Mouse (Mus musculus): ENCODE measurements around the gene Ociad2. TPM values are rescaled to one million over a fixed set of nuclear protein-coding genes. Genes with fewer than 3 reads are reported as not detected.
A peak's percentile ranks its signal among the peaks of the same experiment; 100 is the strongest.

Ociad2 gene
- polyA plus RNA-seq, 1 experiment = not detected

DNA sequence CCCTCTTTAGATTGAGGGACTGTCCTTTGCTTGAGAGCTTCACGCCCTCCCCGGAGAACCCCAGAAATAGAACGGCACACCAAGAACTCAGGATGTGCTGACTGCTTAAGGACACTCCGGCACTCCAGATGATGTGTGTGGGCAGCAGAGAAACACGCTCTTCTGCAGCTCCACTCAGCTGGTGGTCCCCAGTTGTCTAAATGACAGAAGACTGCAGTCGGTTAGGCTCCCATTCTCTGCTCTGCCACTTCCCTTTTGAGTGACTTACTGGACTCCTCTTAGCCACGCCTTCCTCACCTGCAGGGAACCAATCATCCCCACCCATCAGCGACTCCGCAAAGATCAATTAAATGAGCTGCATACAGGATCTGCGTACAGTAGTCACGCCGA lies 18.9 kb upstream of the Ociad2 start:
- H3K4me3 ChIP-seq (replicated peaks) = peak overlapping the region; percentile 25
- H3K9me3 ChIP-seq (ENCODE audit: control insufficient read depth, low read length) = no peaks in the 10 kb centered on the region
- H3K36me3 ChIP-seq (ENCODE audit: control insufficient read depth) = no peaks in the 10 kb centered on the region
- peaks cover 77% of the 10 kb centered on the region for H3K4me1 ChIP-seq (ENCODE audit: control insufficient read depth)
- TF ChIP-seq TAL1 (IDR thresholded peaks at IDR 0.05; ENCODE audit: low read length) = no peak
- no peak for TF ChIP-seq GATA1 (IDR thresholded peaks at IDR 0.05; ENCODE audit: low read length)
- H3K27me3 ChIP-seq (ENCODE audit: control insufficient read depth) = peaks cover 32% of the 10 kb centered on the region

GRCm38 (mm10) chr5:73359134-73359751 lies 18.4 kb upstream of the Ociad2 start:
- TF ChIP-seq GATA1 (IDR thresholded peaks at IDR 0.05; ENCODE audit: low read length) = no peak
- TF ChIP-seq TAL1 (IDR thresholded peaks at IDR 0.05; ENCODE audit: low read length) = no peak
- H3K27me3 ChIP-seq (ENCODE audit: control insufficient read depth) = peaks cover 32% of the 10 kb centered on the region
- H3K9me3 ChIP-seq (ENCODE audit: control insufficient read depth, low read length) = no peaks in the 10 kb centered on the region
- peaks cover 77% of the 10 kb centered on the region for H3K4me1 ChIP-seq (ENCODE audit: control insufficient read depth)
- H3K36me3 ChIP-seq (ENCODE audit: control insufficient read depth) = no peaks in the 10 kb centered on the region
- peak overlapping the region; percentile 25 for H3K4me3 ChIP-seq (replicated peaks)

GRCm38 (mm10) chr5:73355393-73355792 lies 14.6 kb upstream of the Ociad2 start:
- TF ChIP-seq TAL1 (IDR thresholded peaks at IDR 0.05; ENCODE audit: low read length) (peak; percentile 73), GATA1 (IDR thresholded peaks at IDR 0.05; ENCODE audit: low read length) (peak; percentile 78)
- Histone ChIP-seq H3K27me3 (ENCODE audit: control insufficient read depth) (peaks cover 24% of the 10 kb centered on the region), H3K36me3 (ENCODE audit: control insufficient read depth) (no peaks in the 10 kb centered on the region), H3K9me3 (ENCODE audit: control insufficient read depth, low read length) (no peaks in the 10 kb centered on the region), H3K4me1 (ENCODE audit: control insufficient read depth) (peaks cover 80% of the 10 kb centered on the region), H3K4me3 (replicated peaks) (no peak overlapping the region)

GRCm38 (mm10) chr5:73353978-73354377 lies 13.2 kb upstream of the Ociad2 start:
- peaks cover 70% of the 10 kb centered on the region for H3K4me1 ChIP-seq (ENCODE audit: control insufficient read depth)
- H3K9me3 ChIP-seq (ENCODE audit: control insufficient read depth, low read length) = no peaks in the 10 kb centered on the region
- TF ChIP-seq TAL1 (IDR thresholded peaks at IDR 0.05; ENCODE audit: low read length) (peak; percentile 53; the same call in 2 of the 3 replicates), GATA1 (IDR thresholded peaks at IDR 0.05; ENCODE audit: low read length) (peak; percentile 44; the same call in 1 of the 2 replicates)
- no peaks in the 10 kb centered on the region for H3K36me3 ChIP-seq (ENCODE audit: control insufficient read depth)
- peaks cover 14% of the 10 kb centered on the region for H3K27me3 ChIP-seq (ENCODE audit: control insufficient read depth)
- no peak overlapping the region for H3K4me3 ChIP-seq (replicated peaks)

DNA sequence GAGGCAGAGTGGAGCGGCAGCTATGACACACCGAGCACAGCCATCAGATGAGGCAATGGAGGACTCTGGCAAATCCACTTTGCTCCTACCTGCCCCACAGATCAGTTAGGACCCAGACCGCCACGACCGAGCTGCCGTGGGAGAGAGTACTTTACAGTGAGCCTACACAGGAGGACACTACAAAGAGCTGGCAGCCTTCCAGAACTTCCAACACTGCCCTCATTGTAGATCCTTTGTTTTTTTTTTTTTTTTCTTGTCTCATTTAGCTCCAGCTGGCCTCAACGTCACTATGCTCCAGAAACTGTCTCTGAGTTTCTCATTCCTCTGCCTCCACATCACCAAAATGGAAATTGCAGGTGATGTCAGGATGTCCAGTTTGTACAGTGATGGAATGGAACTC lies 12.7 kb upstream of the Ociad2 start:
- H3K4me1 ChIP-seq (ENCODE audit: control insufficient read depth) = peaks cover 70% of the 10 kb centered on the region
- no peaks in the 10 kb centered on the region for H3K36me3 ChIP-seq (ENCODE audit: control insufficient read depth)
- no peak overlapping the region for H3K4me3 ChIP-seq (replicated peaks)
- TF ChIP-seq GATA1 (IDR thresholded peaks at IDR 0.05; ENCODE audit: low read length) = no peak
- TF ChIP-seq TAL1 (IDR thresholded peaks at IDR 0.05; ENCODE audit: low read length) = no peak
- no peaks in the 10 kb centered on the region for H3K9me3 ChIP-seq (ENCODE audit: control insufficient read depth, low read length)
- peaks cover 11% of the 10 kb centered on the region for H3K27me3 ChIP-seq (ENCODE audit: control insufficient read depth)

- H3K27me3 ChIP-seq (ENCODE audit: control insufficient read depth) = peaks cover 21% of the 10 kb centered on the region
- no peaks in the 10 kb centered on the region; the same call in 1 of the 2 replicates for H3K9me3 ChIP-seq (ENCODE audit: control insufficient read depth, low read length)
- TF ChIP-seq TAL1 (IDR thresholded peaks at IDR 0.05; ENCODE audit: low read length) = no peak
- no peak for TF ChIP-seq GATA1 (IDR thresholded peaks at IDR 0.05; ENCODE audit: low read length)
- H3K4me3 ChIP-seq (replicated peaks) = no peak overlapping the region
- H3K4me1 ChIP-seq (ENCODE audit: control insufficient read depth) = peaks cover 72% of the 10 kb centered on the region
- H3K36me3 ChIP-seq (ENCODE audit: control insufficient read depth) = no peaks in the 10 kb centered on the region
These were observed 11.0 kb upstream of the Ociad2 start for GRCm38 (mm10) chr5:73351796-73352195.

DNA sequence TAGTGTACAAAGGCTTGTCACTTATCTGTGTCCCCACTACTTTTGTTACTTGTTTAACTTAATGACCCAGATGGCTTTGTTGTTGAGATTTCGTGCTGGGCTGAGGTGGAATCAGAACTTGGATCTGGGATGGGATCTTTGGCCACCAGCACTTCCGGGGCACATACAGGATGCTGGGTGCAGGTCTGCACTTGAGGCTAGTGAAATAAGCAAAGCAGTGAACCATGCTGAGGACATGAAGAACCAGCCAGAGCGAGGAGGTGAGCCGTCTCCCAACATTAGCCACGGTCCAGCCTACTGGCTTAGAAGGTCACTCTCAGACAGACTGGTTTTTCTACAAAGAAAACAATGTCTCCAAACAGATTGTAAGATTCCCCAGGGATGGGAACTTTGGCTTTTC lies 8.7 kb upstream of the Ociad2 start:
- Histone ChIP-seq H3K4me3 (replicated peaks) (no peak overlapping the region), H3K36me3 (ENCODE audit: control insufficient read depth) (no peaks in the 10 kb centered on the region), H3K27me3 (ENCODE audit: control insufficient read depth) (peaks cover 34% of the 10 kb centered on the region), H3K9me3 (ENCODE audit: control insufficient read depth, low read length) (no peaks in the 10 kb centered on the region; the same call in 1 of the 2 replicates), H3K4me1 (ENCODE audit: control insufficient read depth) (peaks cover 59% of the 10 kb centered on the region)
- TF ChIP-seq TAL1 (IDR thresholded peaks at IDR 0.05; ENCODE audit: low read length) (no peak), GATA1 (IDR thresholded peaks at IDR 0.05; ENCODE audit: low read length) (no peak)

- Histone ChIP-seq H3K36me3 (ENCODE audit: control insufficient read depth) (no peaks in the 10 kb centered on the region), H3K9me3 (ENCODE audit: control insufficient read depth, low read length) (no peaks in the 10 kb centered on the region; the same call in 1 of the 2 replicates), H3K4me1 (ENCODE audit: control insufficient read depth) (peaks cover 38% of the 10 kb centered on the region), H3K27me3 (ENCODE audit: control insufficient read depth) (peaks cover 53% of the 10 kb centered on the region), H3K4me3 (replicated peaks) (no peak overlapping the region)
- no peak for TF ChIP-seq TAL1 (IDR thresholded peaks at IDR 0.05; ENCODE audit: low read length)
- no peak for TF ChIP-seq GATA1 (IDR thresholded peaks at IDR 0.05; ENCODE audit: low read length)
These were observed 4.4 kb upstream of the Ociad2 start for GRCm38 (mm10) chr5:73345254-73345653.

- Histone ChIP-seq H3K4me1 (ENCODE audit: control insufficient read depth) (peaks cover 38% of the 10 kb centered on the region), H3K9me3 (ENCODE audit: control insufficient read depth, low read length) (peaks cover 2% of the 10 kb centered on the region; the same call in 1 of the 2 replicates), H3K4me3 (replicated peaks) (no peak overlapping the region), H3K36me3 (ENCODE audit: control insufficient read depth) (no peaks in the 10 kb centered on the region), H3K27me3 (ENCODE audit: control insufficient read depth) (peaks cover 56% of the 10 kb centered on the region)
- no peak for TF ChIP-seq GATA1 (IDR thresholded peaks at IDR 0.05; ENCODE audit: low read length)
These were observed 3.5 kb upstream of the Ociad2 start for GRCm38 (mm10) chr5:73344310-73344709.
